Mouse (Mus musculus) CD4-positive helper T cell, adult 2 months (primary cell): ENCODE data around the gene Fpr2.
"Not testable (repeated sequence)": the region's sequence is repeated elsewhere in the genome, so short reads cannot be mapped to it uniquely, and the experiment has no call there.

ENCODE experiments used
- DNase-seq: peaks from one replicate; pipeline ENCODE4 v3.0.0-alpha.2; 2012; ENCODE audit warnings: low read depth, missing footprints, low spot score

Gene Fpr2

GRCm38 (mm10) chr17:17887774-17888248, at the start of gene Fpr2, which contains the start of gene Fpr3:
TSS of gene Fpr2 (plus strand) at chr17:17887824.
TSS of gene Fpr3 (plus strand) at chr17:17887852.
- no peak for DNase-seq

- peak; percentile 96 for DNase-seq
These were observed 49.5 kb upstream of the Fpr2 start for GRCm38 (mm10) chr17:17837919-17838701.

DNA sequence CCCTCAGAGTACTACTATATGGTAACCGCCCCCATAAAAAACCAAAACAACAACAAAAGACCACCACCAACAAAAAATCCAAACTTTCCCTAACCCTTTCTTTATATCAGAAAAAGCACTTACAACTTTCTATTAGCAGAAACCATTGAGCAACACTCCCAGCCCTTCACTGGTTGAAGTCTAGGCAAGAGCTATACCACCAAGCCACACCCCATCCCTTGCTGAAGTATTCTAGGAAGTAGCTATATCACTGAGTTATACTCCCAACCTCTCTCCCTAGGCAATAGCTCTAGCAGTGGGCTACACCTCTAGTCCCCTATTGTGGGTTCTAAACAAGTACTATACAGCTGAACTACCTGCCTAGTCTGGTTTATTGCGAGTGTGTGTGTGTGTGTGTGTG, 48.3 kb upstream of the Fpr2 start:
- no peak for DNase-seq

DNA sequence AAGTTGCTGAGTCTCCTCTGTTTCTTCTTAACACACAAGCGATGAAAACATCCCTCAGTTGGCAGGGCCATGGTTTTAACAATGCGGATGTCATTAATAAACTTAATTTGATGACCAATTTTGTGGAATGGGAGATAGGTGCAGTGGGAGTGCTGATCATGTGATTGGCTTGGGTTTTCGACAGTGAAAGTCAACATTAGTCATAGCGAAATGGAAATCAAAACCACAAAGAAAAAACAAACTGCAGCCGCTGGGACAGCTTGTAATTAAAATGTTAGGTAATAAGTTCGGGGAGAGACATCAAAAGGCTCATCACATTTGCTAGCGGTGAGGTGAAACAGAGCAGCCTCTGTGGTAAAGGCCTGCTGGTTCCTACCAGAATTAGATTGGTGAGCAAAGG, 46.8 kb upstream of the Fpr2 start:
- peak; percentile 64 for DNase-seq

DNA sequence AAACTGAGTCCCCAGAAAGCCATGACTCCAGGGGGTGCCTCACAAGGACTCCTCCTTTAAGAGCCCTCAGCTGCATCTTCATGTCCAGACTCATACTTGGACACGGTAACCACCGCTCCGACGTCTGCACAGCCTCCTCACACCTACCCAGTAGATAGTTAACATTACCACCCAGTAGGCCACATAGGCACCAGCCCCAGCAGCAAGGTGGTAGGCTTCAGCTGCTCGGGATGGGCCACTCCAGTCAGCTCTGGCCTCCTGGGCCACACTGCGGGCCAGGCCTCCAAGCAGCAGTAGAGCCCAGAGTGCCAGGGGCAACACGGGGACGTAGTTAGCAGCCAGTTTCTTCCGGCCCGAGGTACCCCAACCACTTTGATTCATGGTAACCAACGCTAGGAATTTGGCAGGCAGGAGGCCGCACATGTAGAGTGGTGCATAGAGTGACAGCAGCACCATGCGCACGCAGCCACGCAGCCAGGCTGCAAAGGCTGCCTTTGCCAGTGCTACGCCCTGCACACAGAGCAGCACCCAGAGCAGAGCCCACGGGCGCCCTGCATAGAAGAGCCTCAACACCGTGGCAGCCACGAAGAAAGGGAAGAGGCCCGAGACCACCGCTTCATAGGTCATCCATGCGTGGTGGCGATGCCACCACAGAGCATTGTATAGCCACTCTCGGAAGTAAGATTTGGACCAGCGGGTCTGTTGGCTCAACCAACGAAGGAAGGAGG, 43.9 kb upstream of the Fpr2 start:
- no peak for DNase-seq

DNA sequence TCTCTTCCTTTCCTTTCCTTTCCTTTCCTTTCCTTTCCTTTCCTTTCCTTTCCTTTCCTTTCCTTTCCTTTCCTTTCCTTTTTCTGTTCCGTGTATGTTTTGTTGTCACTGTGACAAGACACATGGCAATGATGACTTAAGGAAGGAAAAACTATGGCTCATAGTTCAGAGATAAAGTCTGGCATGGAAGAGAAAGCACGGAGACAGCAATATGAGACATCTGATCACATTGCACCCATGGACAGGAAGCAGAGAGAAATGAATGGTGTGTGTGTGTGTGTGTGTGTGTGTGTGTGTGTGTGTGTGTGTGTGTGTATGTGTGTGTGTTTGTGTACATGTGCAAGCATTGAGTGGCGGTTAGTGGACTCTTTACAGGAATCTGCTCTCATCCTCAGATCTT, 43.0 kb upstream of the Fpr2 start:
- not testable (repeated sequence) for DNase-seq

GRCm38 (mm10) chr17:17845187-17846027, 42.2 kb upstream of the Fpr2 start:
- DNase-seq: peak; percentile 42

DNA sequence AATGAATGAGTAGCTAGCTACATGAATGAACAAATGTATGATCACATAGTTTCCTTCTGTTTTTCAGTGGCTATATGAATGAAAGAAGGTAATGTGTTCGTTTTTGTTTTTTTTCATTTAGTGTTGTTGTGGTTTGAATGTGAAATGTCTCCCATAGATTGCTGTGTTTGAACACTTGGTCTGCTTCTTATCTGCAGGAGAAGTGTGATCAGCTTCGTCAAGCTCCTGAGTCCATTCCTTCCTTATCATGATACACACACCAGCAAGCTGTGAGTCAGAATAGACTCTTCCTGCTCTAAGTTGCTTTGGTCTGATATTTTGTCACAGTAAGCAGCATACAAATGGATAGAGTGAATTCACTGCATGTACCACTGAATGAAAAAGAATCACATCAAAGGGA, 38.6 kb upstream of the Fpr2 start:
- no peak for DNase-seq

GRCm38 (mm10) chr17:17849906-17850712, 37.5 kb upstream of the Fpr2 start:
- no peak for DNase-seq

- no peak for DNase-seq
These were observed 32.4 kb upstream of the Fpr2 start, which contains the start of gene Has1 for GRCm38 (mm10) chr17:17855064-17855838. TSS of gene Has1 (minus strand) at chr17:17855205.

DNA sequence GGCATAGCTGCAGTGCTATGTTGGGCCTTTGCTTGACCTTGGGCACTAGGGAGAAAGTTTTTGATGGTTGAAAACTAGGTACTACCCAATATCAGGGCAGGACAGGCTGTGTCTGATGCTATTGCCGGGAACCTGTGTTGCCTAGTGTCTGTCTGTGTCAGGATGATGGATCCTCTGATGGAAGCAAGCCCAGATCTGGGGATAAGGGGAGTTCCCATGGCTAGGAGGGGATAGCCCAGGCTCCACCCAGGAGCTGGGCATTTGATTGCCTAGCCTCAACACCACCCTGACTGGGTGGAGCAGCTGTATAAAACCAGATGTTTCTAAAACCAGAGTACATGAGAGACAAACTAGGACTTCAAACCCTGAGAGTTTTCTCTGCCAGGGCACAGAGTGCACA, 31.0 kb upstream of the Fpr2 start:
- DNase-seq: no peak

GRCm38 (mm10) chr17:17857446-17857845, 30.2 kb upstream of the Fpr2 start:
- DNase-seq: no peak

- no peak for DNase-seq
These were observed 27.5 kb upstream of the Fpr2 start for GRCm38 (mm10) chr17:17860110-17860509.

- DNase-seq: no peak
These were observed 25.3 kb upstream of the Fpr2 start for GRCm38 (mm10) chr17:17862360-17862759.

- DNase-seq: no peak
These were observed 22.5 kb upstream of the Fpr2 start for GRCm38 (mm10) chr17:17865168-17865567.

DNA sequence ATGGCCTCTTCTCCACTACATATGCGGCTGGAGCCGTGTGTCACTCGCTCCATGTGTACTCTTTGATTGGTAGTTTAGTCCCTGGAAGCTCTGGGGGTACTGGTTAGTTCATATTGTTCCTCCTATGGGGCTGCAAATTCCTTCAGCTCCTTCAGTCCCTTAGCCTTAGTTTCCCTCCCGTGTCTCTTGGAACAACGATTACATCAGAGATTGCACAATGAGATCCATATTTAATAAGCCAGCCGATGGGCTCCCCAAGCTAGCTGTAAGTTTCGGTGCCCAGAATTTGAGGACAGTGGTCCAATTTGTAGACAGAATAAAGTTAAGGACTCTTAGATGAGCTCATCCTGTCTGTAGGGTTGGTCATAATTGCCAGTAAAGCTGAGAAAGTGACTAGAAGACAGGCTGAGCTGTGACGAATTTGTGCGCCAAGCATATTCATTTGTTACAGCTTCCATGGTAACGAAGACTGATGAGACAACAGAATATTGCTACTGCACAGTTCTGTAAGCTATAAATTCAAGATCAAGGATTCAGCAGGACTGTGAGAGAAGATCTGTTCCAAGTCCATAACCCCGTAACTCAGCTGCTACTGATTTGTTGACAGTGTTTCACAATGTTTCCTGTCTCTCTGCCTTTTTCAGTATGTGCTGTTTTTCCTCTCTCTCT, 20.7 kb upstream of the Fpr2 start:
- no peak for DNase-seq

- DNase-seq: no peak
These were observed 16.6 kb upstream of the Fpr2 start for GRCm38 (mm10) chr17:17870892-17871550.

- no peak for DNase-seq
These were observed 15.9 kb upstream of the Fpr2 start for GRCm38 (mm10) chr17:17871697-17872096.

DNA sequence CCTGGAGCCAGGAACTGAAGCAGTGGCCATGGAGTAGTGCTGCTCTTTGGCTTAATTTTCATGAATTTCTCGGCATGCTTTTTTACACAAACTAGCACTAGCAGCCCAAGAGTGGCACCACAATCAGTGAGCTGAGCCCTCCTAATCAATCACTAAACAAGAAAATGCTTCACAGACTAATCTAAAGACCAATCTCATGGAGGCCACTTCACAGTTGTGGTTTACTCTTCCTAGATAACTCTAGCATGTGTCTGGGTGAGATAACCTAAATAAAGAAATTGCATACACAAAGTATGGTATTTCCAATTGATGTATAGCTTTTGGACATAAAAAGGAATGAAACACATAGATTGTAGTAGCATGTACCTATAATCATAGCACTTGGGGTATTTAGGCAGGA, 8.3 kb upstream of the Fpr2 start:
- no peak for DNase-seq
